Mouse (Mus musculus) adrenal gland (tissue): ENCODE data around the gene Slf2.

Source experiments
- intact Hi-C: fragments of 180-260 bp; cut with DNase I; formaldehyde crosslinking; loops from one replicate; pipeline ENCODE4 v1.15.1; 2025
- long read RNA-seq, 2 experiments: library from polyadenylated mRNA; unstranded; transcript quantifications; one replicate each; pipeline ENCODE4 v2.0.0; 2020; ENCODE audit warnings: borderline replicate concordance in 1 of 2; ENCODE audit not compliant: insufficient replicate concordance in 1 of 2

Gene Slf2
- long read RNA-seq, experiment 1, partial matches to known transcripts: 1 of 10 reads
- long read RNA-seq, experiment 1, other reads (novel, unspliced or antisense): 9 of 10 reads
- long read RNA-seq, experiment 2, partial matches to known transcripts: 1 of 5 reads
- long read RNA-seq, experiment 2, other reads (novel, unspliced or antisense): 4 of 5 reads

GRCm38 (mm10) chr19:44930744-44931453 lies at the start of gene Slf2:
TSS of gene Slf2 (plus strand) at chr19:44931151.
- intact Hi-C loops: no loop called here

GRCm38 (mm10) chr19:44882552-44883024 lies 48.4 kb upstream of the Slf2 start:
- intact Hi-C loops: loop anchor here (10.0 kb wide), 1 partner anchor 198 kb away; no protein-coding TSS in a partner anchor

- intact Hi-C loops: loop anchor here (10.0 kb wide), 1 partner anchor 200 kb away; no protein-coding TSS in a partner anchor
Observed at GRCm38 (mm10) chr19:44884331-44884730, 46.6 kb upstream of the Slf2 start.

GRCm38 (mm10) chr19:44886475-44886874 lies 44.5 kb upstream of the Slf2 start:
- intact Hi-C loops: loop anchor here (2.0 to 10.0 kb wide), 2 partner anchors 202 to 304 kb away; no protein-coding TSS in a partner anchor

- intact Hi-C loops: loop anchor here (2.0 to 10.0 kb wide), 2 partner anchors 203 to 305 kb away; no protein-coding TSS in a partner anchor
Observed at GRCm38 (mm10) chr19:44887679-44888235, 43.2 kb upstream of the Slf2 start.

GRCm38 (mm10) chr19:44889548-44889947 lies 41.4 kb upstream of the Slf2 start:
- intact Hi-C loops: loop anchor here (10.0 kb wide), 1 partner anchor 205 kb away; no protein-coding TSS in a partner anchor

GRCm38 (mm10) chr19:44891446-44891845 lies 39.5 kb upstream of the Slf2 start:
- intact Hi-C loops: loop anchor here (10.0 kb wide), 1 partner anchor 137 kb away; the partner anchor contains the start of gene Pax2

- intact Hi-C loops: loop anchor here (10.0 kb wide), 1 partner anchor 139 kb away; the partner anchor contains the start of gene Pax2
Observed at GRCm38 (mm10) chr19:44893231-44893871, 37.6 kb upstream of the Slf2 start.

- intact Hi-C loops: loop anchor here (1.0 to 10.0 kb wide), 2 partner anchors 140 to 313 kb away; partner anchors contain the start of gene Pax2
Observed at GRCm38 (mm10) chr19:44895245-44895644, 35.7 kb upstream of the Slf2 start.

- intact Hi-C loops: loop anchor here (10.0 kb wide), 1 partner anchor 142 kb away; the partner anchor contains the start of gene Pax2
Observed at GRCm38 (mm10) chr19:44896450-44896849, 34.5 kb upstream of the Slf2 start.

GRCm38 (mm10) chr19:44897521-44897920 lies 33.4 kb upstream of the Slf2 start:
- intact Hi-C loops: loop anchor here (10.0 kb wide), 1 partner anchor 143 kb away; the partner anchor contains the start of gene Pax2

GRCm38 (mm10) chr19:44898646-44899045 lies 32.3 kb upstream of the Slf2 start:
- intact Hi-C loops: loop anchor here (10.0 kb wide), 1 partner anchor 144 kb away; the partner anchor contains the start of gene Pax2

- intact Hi-C loops: loop anchor here (10.0 kb wide), 1 partner anchor 144 kb away; the partner anchor contains the start of gene Pax2
Observed at GRCm38 (mm10) chr19:44899104-44899793, 31.7 kb upstream of the Slf2 start.

GRCm38 (mm10) chr19:44899947-44900773 lies 30.8 kb upstream of the Slf2 start:
- intact Hi-C loops: loop anchor here (10.0 kb wide), 1 partner anchor 145 kb away; the partner anchor contains the start of gene Pax2

- intact Hi-C loops: no loop called here
Observed at GRCm38 (mm10) chr19:44901047-44901446, 29.9 kb upstream of the Slf2 start.

- intact Hi-C loops: no loop called here
Observed at GRCm38 (mm10) chr19:44902324-44902723, 28.6 kb upstream of the Slf2 start.

GRCm38 (mm10) chr19:44903343-44904000 lies 27.5 kb upstream of the Slf2 start:
- intact Hi-C loops: no loop called here

- intact Hi-C loops: no loop called here
Observed at GRCm38 (mm10) chr19:44904141-44904720, 26.7 kb upstream of the Slf2 start.
